Mouse (Mus musculus): ENCODE results near the gene Pkn1. TPM values are rescaled to one million over a fixed set of nuclear protein-coding genes. Genes with fewer than 3 reads are reported as not detected.

Gene Pkn1
- polyA plus RNA-seq, 1 experiment from 2014 or later = 21.5 TPM

- 60% methylated on average over 15 of the region's 15 CpGs for WGBS
- peaks cover 13% of the 10 kb centered on the region for H3K4me1 ChIP-seq
- H3K27me3 ChIP-seq (ENCODE audit: insufficient read depth, poor library complexity, severe bottlenecking) = 0 out of 2 replicates have a peak, but pooled peaks cover 5% of the 10 kb centered on the region
- no peak for DNase-seq (ENCODE audit: low spot score)
- H3K4me3 ChIP-seq = peak overlapping the region; percentile 60
- H3K9me3 ChIP-seq = no peaks in the 10 kb centered on the region
- peak overlapping the region; percentile 70 for H3K27ac ChIP-seq
- no peaks in the 10 kb centered on the region for H3K36me3 ChIP-seq
These were observed 77.1 kb downstream of the Pkn1 start for GRCm38 (mm10) chr8:83621691-83622388.

- Histone ChIP-seq H3K36me3 (no peaks in the 10 kb centered on the region), H3K9me3 (no peaks in the 10 kb centered on the region), H3K4me1 (peaks cover 13% of the 10 kb centered on the region), H3K27ac (no peak overlapping the region), H3K4me3 (no peak overlapping the region), H3K27me3 (ENCODE audit: insufficient read depth, poor library complexity, severe bottlenecking) (0 out of 2 replicates have a peak, but pooled peaks cover 5% of the 10 kb centered on the region)
- WGBS = 87% methylated on average over 9 of the region's 9 CpGs
- no peak for DNase-seq (ENCODE audit: low spot score)
These were observed 79.3 kb downstream of the Pkn1 start for GRCm38 (mm10) chr8:83619568-83620285.

GRCm38 (mm10) chr8:83618566-83618965 lies 80.4 kb downstream of the Pkn1 start:
- H3K4me1 ChIP-seq = peaks cover 10% of the 10 kb centered on the region
- DNase-seq (ENCODE audit: low spot score) = no peak
- no peak overlapping the region for H3K4me3 ChIP-seq
- peaks cover 7% of the 10 kb centered on the region for H3K36me3 ChIP-seq
- H3K9me3 ChIP-seq = no peaks in the 10 kb centered on the region
- 0 out of 2 replicates have a peak, but pooled peaks cover 5% of the 10 kb centered on the region for H3K27me3 ChIP-seq (ENCODE audit: insufficient read depth, poor library complexity, severe bottlenecking)
- no peak overlapping the region for H3K27ac ChIP-seq
- 89% methylated on average over 2 of the region's 2 CpGs for WGBS

GRCm38 (mm10) chr8:83617111-83617510 lies 81.9 kb downstream of the Pkn1 start:
- Histone ChIP-seq H3K36me3 (peaks cover 16% of the 10 kb centered on the region), H3K27me3 (ENCODE audit: insufficient read depth, poor library complexity, severe bottlenecking) (0 out of 2 replicates have a peak, but pooled peaks cover 4% of the 10 kb centered on the region), H3K9me3 (no peaks in the 10 kb centered on the region), H3K4me1 (0 out of 2 replicates have a peak, but pooled peaks cover 2% of the 10 kb centered on the region), H3K4me3 (no peak overlapping the region), H3K27ac (no peak overlapping the region)
- no peak for DNase-seq (ENCODE audit: low spot score)
- 80% methylated on average over 2 of the region's 2 CpGs for WGBS

GRCm38 (mm10) chr8:83616625-83617024 lies 82.4 kb downstream of the Pkn1 start:
- Histone ChIP-seq H3K9me3 (no peaks in the 10 kb centered on the region), H3K36me3 (peaks cover 21% of the 10 kb centered on the region), H3K27me3 (ENCODE audit: insufficient read depth, poor library complexity, severe bottlenecking) (no peaks in the 10 kb centered on the region), H3K4me3 (no peak overlapping the region), H3K4me1 (no peaks in the 10 kb centered on the region), H3K27ac (no peak overlapping the region)
- no peak for DNase-seq (ENCODE audit: low spot score)

Small RNA genes within 50 kb of the gene (microRNA-seq; reads per million reads assigned to microRNA genes)
- not detected for gene Mir1668

Other genes with a start within 250 kb of the Pkn1 start
- gene Scoc, start 240.8 kb downstream of the Pkn1 start, polyA plus RNA-seq (2016; fragmentation: Nextera tagmentation; extraction: Ambion mirVana) = 74.7 and 83.7 TPM in 2 replicates
- not detected in 2 replicates for gene Olfr370, start 163.4 kb downstream of the Pkn1 start, polyA plus RNA-seq (2016; fragmentation: Nextera tagmentation; extraction: Ambion mirVana)
- gene Ndufb7, start 132.5 kb downstream of the Pkn1 start, polyA plus RNA-seq (2016; fragmentation: Nextera tagmentation; extraction: Ambion mirVana) = 479 and 560 TPM in 2 replicates
- 568 and 608 TPM in 2 replicates for gene Tecr, start 91.2 kb downstream of the Pkn1 start, polyA plus RNA-seq (2016; fragmentation: Nextera tagmentation; extraction: Ambion mirVana)
- gene Dnajb1, start 91.0 kb downstream of the Pkn1 start, polyA plus RNA-seq (2016; fragmentation: Nextera tagmentation; extraction: Ambion mirVana) = 51.9 and 71.5 TPM in 2 replicates
- gene Gipc1, start 46.5 kb downstream of the Pkn1 start, polyA plus RNA-seq (2016; fragmentation: Nextera tagmentation; extraction: Ambion mirVana) = 204 and 214 TPM in 2 replicates
- 0.36 and 0.46 TPM in 2 replicates for gene Ptger1, start 32.5 kb downstream of the Pkn1 start, polyA plus RNA-seq (2016; fragmentation: Nextera tagmentation; extraction: Ambion mirVana)
- 221 and 253 TPM in 2 replicates for gene Ddx39, start 16.0 kb upstream of the Pkn1 start, polyA plus RNA-seq (2016; fragmentation: Nextera tagmentation; extraction: Ambion mirVana)
- gene Adgre5, start 42.1 kb upstream of the Pkn1 start, polyA plus RNA-seq (2016; fragmentation: Nextera tagmentation; extraction: Ambion mirVana) = 11.8 and 17.1 TPM in 2 replicates
- 8.5 and 12.0 TPM in 2 replicates for gene Adgrl1, start 200.9 kb upstream of the Pkn1 start, polyA plus RNA-seq (2016; fragmentation: Nextera tagmentation; extraction: Ambion mirVana)